Mouse (Mus musculus) CD4-positive helper T cell, adult 2 months (primary cell): Measurements from ENCODE around the gene Pard3.

ENCODE experiments used
- DNase-seq: peaks from one replicate; pipeline ENCODE4 v3.0.0-alpha.2; 2012; ENCODE audit warnings: low read depth, missing footprints, low spot score

Pard3 gene

GRCm38 (mm10) chr8:127063551-127064360 lies at the start of gene Pard3:
Gene Pard3, plus strand, starts transcription at chr8:127063893.
- DNase-seq, result peak; percentile 10

- no peak for DNase-seq
Measured at GRCm38 (mm10) chr8:127021830-127022229, 41.9 kb upstream of the Pard3 start.

- DNase-seq, result no peak
Measured at GRCm38 (mm10) chr8:127025256-127025717, 38.4 kb upstream of the Pard3 start.

- no peak for DNase-seq
Measured at GRCm38 (mm10) chr8:127025775-127026174, 37.9 kb upstream of the Pard3 start.

- no peak for DNase-seq
Measured at GRCm38 (mm10) chr8:127031476-127031875, 32.2 kb upstream of the Pard3 start.

GRCm38 (mm10) chr8:127038928-127039327 lies 24.8 kb upstream of the Pard3 start:
- no peak for DNase-seq

GRCm38 (mm10) chr8:127049996-127050395 lies 13.7 kb upstream of the Pard3 start:
- no peak for DNase-seq

- peak; percentile 55 for DNase-seq
Measured at GRCm38 (mm10) chr8:127052132-127052531, 11.6 kb upstream of the Pard3 start.

GRCm38 (mm10) chr8:127055081-127055480 lies 8.6 kb upstream of the Pard3 start:
- DNase-seq, result no peak

- DNase-seq, result no peak
Measured at GRCm38 (mm10) chr8:127058759-127059158, 4.9 kb upstream of the Pard3 start.

GRCm38 (mm10) chr8:127059826-127060225 lies 3.9 kb upstream of the Pard3 start:
- DNase-seq, result no peak

- DNase-seq, result no peak
Measured at GRCm38 (mm10) chr8:127064361-127065112, 844 bp downstream of the Pard3 start.

- DNase-seq, result no peak
Measured at GRCm38 (mm10) chr8:127065113-127065473, 1.4 kb downstream of the Pard3 start.

- no peak for DNase-seq
Measured at GRCm38 (mm10) chr8:127065791-127066190, 2.1 kb downstream of the Pard3 start.

- no peak for DNase-seq
Measured at GRCm38 (mm10) chr8:127066501-127066900, 2.8 kb downstream of the Pard3 start.

GRCm38 (mm10) chr8:127068719-127069118 lies 5.0 kb downstream of the Pard3 start:
- no peak for DNase-seq

- DNase-seq, result no peak
Measured at GRCm38 (mm10) chr8:127070225-127070624, 6.5 kb downstream of the Pard3 start.

GRCm38 (mm10) chr8:127073052-127073618 lies 9.4 kb downstream of the Pard3 start:
- no peak for DNase-seq

GRCm38 (mm10) chr8:127076511-127076910 lies 12.8 kb downstream of the Pard3 start:
- no peak for DNase-seq

- no peak for DNase-seq
Measured at GRCm38 (mm10) chr8:127079244-127079805, 15.6 kb downstream of the Pard3 start.

- DNase-seq, result no peak
Measured at GRCm38 (mm10) chr8:127081297-127081696, 17.6 kb downstream of the Pard3 start.

GRCm38 (mm10) chr8:127082486-127082885 lies 18.8 kb downstream of the Pard3 start:
- DNase-seq, result no peak
